Mouse (Mus musculus) heart, embryonic 15.5 days (tissue): ENCODE results near the gene Gm28897. TPM values are rescaled to one million over a fixed set of nuclear protein-coding genes. Genes with fewer than 3 reads are reported as not detected.
"Not testable (repeated sequence)": the region's sequence is repeated elsewhere in the genome, so short reads cannot be mapped to it uniquely, and the experiment has no call there.

Source experiments
- ATAC-seq: fragments of 200-750 bp; cut with Nextera tagmentation; replicated peaks from 2 replicates; pipeline ENCODE4 v1.8.0; 2017; ENCODE audit warnings: low read depth, moderate TSS enrichment; ENCODE audit not compliant: insufficient number of reproducible peaks, insufficient read depth, low FRiP score
- H3K27ac ChIP-seq: fragments of 300-500 bp; sonication (generic); 2 replicates; pipeline ENCODE4 v1.5.1; 2015; ENCODE audit warnings: mild to moderate bottlenecking, inconsistent platforms
- H3K27me3 ChIP-seq: fragments of 300-500 bp; sonication (generic); 2 replicates; pipeline ENCODE4 v1.6.1; 2015; ENCODE audit warnings: inconsistent platforms
- H3K36me3 ChIP-seq: fragments of 300-500 bp; sonication (generic); 2 replicates; pipeline ENCODE4 v1.6.1; 2015; ENCODE audit warnings: mild to moderate bottlenecking, inconsistent platforms
- H3K4me1 ChIP-seq: fragments of 300-500 bp; sonication (generic); replicated peaks from 2 replicates; pipeline ENCODE4 v1.6.1; 2015; ENCODE audit warnings: inconsistent platforms
- H3K4me2 ChIP-seq: fragments of 300-500 bp; sonication (generic); 2 replicates; pipeline ENCODE4 v1.6.1; 2015; ENCODE audit warnings: inconsistent platforms, mild to moderate bottlenecking, moderate library complexity
- H3K4me3 ChIP-seq: fragments of 300-500 bp; sonication (generic); 2 replicates; pipeline ENCODE4 v1.5.1; 2015; ENCODE audit warnings: mild to moderate bottlenecking, inconsistent platforms
- H3K9ac ChIP-seq: fragments of 300-500 bp; sonication (generic); 2 replicates; pipeline ENCODE4 v1.6.1; 2015; ENCODE audit warnings: mild to moderate bottlenecking, inconsistent platforms
- H3K9me3 ChIP-seq: fragments of 300-500 bp; sonication (generic); replicated peaks from 2 replicates; pipeline ENCODE4 v1.6.1; 2016; ENCODE audit warnings: inconsistent platforms
- WGBS: fragments of 180-500 bp; shearing (Covaris S2); methylation state at CpG from one replicate; pipeline ENCODE4 v1.1.7; 2015; ENCODE audit warnings: mixed read lengths; 5-methylcytosine and 5-hydroxymethylcytosine counted together
- polyA plus RNA-seq: library from polyadenylated mRNA; unstranded; fragments of >200 nt; fragmentation: Nextera tagmentation; extraction: Ambion mirVana; gene quantifications from 2 replicates; pipeline ENCODE4 v1.2.1, GENCODE M21; 2015

The Gm28897 gene
- not detected in 2 replicates for polyA plus RNA-seq

- not testable (repeated sequence) for ATAC-seq, H3K27me3 ChIP-seq, H3K4me2 ChIP-seq, H3K36me3 ChIP-seq, H3K9ac ChIP-seq, H3K9me3 ChIP-seq, H3K4me1 ChIP-seq, H3K4me3 ChIP-seq, H3K27ac ChIP-seq
- no CpG with 5 or more reads among the region's 6 CpGs for WGBS
Measured at GRCm38 (mm10) chrY:80926695-80927094, at the start of gene Gm28897. Gene Gm28897, plus strand, starts transcription at chrY:80926995.
